Mouse (Mus musculus): ENCODE results near the gene Il2ra.
"Not testable (repeated sequence)": the region's sequence is repeated elsewhere in the genome, so short reads cannot be mapped to it uniquely, and the experiment has no call there.

Gene Il2ra

GRCm38 (mm10) chr2:11705201-11706025 is 62.8 kb downstream of the Il2ra start, which contains the start of gene Il15ra:
Gene Il15ra (plus strand): TSS chr2:11705290.
- DNase-seq (ENCODE audit: low read depth, low spot score), result no peak

GRCm38 (mm10) chr2:11706030-11706745 is 63.6 kb downstream of the Il2ra start:
- DNase-seq (ENCODE audit: low read depth, low spot score), result no peak

- DNase-seq (ENCODE audit: low read depth, low spot score), result peak; percentile 34
These were observed 64.1 kb downstream of the Il2ra start for GRCm38 (mm10) chr2:11706746-11707065.

- DNase-seq (ENCODE audit: low read depth, low spot score), result no peak
These were observed 65.9 kb downstream of the Il2ra start for GRCm38 (mm10) chr2:11708538-11708937.

- not testable (repeated sequence) for DNase-seq (ENCODE audit: low read depth, low spot score)
These were observed 67.5 kb downstream of the Il2ra start for GRCm38 (mm10) chr2:11710101-11710500.

GRCm38 (mm10) chr2:11712483-11712990 is 69.9 kb downstream of the Il2ra start:
- DNase-seq (ENCODE audit: low read depth, low spot score), result no peak

- DNase-seq (ENCODE audit: low read depth, low spot score), result no peak
These were observed 70.4 kb downstream of the Il2ra start for GRCm38 (mm10) chr2:11713021-11713420.

GRCm38 (mm10) chr2:11714535-11714934 is 71.9 kb downstream of the Il2ra start:
- DNase-seq (ENCODE audit: low read depth, low spot score), result peak; percentile 53

- DNase-seq (ENCODE audit: low read depth, low spot score), result no peak
These were observed 76.0 kb downstream of the Il2ra start for GRCm38 (mm10) chr2:11718573-11718972.

GRCm38 (mm10) chr2:11722564-11722963 is 80.0 kb downstream of the Il2ra start:
- no peak for DNase-seq (ENCODE audit: low read depth, low spot score)

- no peak for DNase-seq (ENCODE audit: low read depth, low spot score)
These were observed 85.0 kb downstream of the Il2ra start for GRCm38 (mm10) chr2:11727574-11727973.

- no peak for DNase-seq (ENCODE audit: low read depth, low spot score)
These were observed 86.5 kb downstream of the Il2ra start for GRCm38 (mm10) chr2:11729091-11729490.

- no peak for DNase-seq (ENCODE audit: low read depth, low spot score)
These were observed 90.4 kb downstream of the Il2ra start for GRCm38 (mm10) chr2:11732978-11733377.

GRCm38 (mm10) chr2:11735853-11736252 is 93.2 kb downstream of the Il2ra start:
- no peak for DNase-seq (ENCODE audit: low read depth, low spot score)

- no peak for DNase-seq (ENCODE audit: low read depth, low spot score)
These were observed 96.2 kb downstream of the Il2ra start for GRCm38 (mm10) chr2:11738794-11739193.

GRCm38 (mm10) chr2:11739516-11740051 is 97.0 kb downstream of the Il2ra start:
- DNase-seq (ENCODE audit: low read depth, low spot score), result no peak
